Mouse (Mus musculus): ENCODE results near the gene Lhx9.
"Not testable (repeated sequence)": the region's sequence is repeated elsewhere in the genome, so short reads cannot be mapped to it uniquely, and the experiment has no call there.

DNA sequence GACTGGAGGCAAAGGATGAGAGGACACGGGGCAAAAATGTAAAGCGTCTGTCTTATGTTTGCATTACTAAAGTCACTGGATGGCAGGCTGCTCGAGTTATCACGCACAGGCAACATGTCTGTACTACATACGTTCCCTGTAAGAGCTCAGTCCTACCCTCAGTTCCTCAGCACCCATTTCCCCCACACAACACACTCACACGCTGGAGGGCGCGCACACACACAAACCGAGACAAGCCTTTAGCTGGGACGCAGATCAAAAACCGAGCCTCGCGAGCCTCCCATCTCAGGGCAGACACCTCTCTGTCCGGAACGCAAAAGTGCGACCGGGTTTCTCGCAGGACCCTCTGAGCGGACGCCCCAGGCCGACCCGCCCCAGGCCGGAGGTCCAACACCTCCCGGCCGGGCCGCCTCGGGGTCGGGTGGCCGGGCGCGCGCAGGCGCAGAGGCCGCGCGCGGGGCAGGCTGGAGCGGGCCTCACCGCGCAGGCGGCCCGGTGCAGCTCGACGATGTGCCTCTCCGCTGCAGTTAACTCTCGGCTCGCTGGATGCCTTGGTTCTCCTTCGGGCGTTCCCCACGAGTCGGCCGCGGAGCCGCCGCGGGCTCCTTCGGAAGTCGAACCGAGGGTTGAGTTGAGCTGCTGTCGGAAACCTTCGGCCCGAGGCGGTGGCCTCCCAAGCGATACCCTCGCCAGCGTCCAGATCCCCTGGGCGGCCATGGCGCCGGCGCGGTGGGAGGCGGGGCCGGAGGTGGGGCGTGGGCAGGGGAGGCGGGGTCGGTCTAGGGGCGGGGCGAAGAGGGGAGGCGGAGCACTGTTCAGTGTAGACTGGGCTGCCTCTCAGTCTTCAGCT lies 7.9 kb upstream of the Lhx9 start, which contains the start of gene 2310009B15Rik:
- TF ChIP-seq POLR2A (IDR thresholded peaks at IDR 0.05; ENCODE audit: low read depth, low read length), result peak; percentile 56; the same call in 1 of the 2 replicates
- not testable (repeated sequence) for TF ChIP-seq CTCF (IDR thresholded peaks at IDR 0.05; ENCODE audit: extremely low read depth, insufficient read length, insufficient replicate concordance, low read depth, low read length)
